Mouse (Mus musculus) ES-E14 (cell line): ENCODE data around the gene Ehbp1. TPM values are rescaled to one million over a fixed set of nuclear protein-coding genes. Genes with fewer than 3 reads are reported as not detected.
A peak's percentile ranks its signal among the peaks of the same experiment; 100 is the strongest.

Experiments
- DNase-seq: peaks from one replicate; pipeline ENCODE4 v3.0.0-alpha.2; 2013; ENCODE audit warnings: low read depth, low spot score
- H3K27ac ChIP-seq: 2 replicates; pipeline ENCODE4 v1.5.1; 2012; ENCODE audit warnings: low read depth, mild to moderate bottlenecking, low read length, moderate library complexity, mixed read lengths; ENCODE audit not compliant: poor library complexity, insufficient read depth, severe bottlenecking
- H3K36me3 ChIP-seq: 2 replicates; pipeline ENCODE4 v1.6.1; 2012; ENCODE audit warnings: mild to moderate bottlenecking, low read length, moderate library complexity, mixed read lengths; ENCODE audit not compliant: control insufficient read depth, poor library complexity, insufficient read depth, severe bottlenecking
- H3K4me1 ChIP-seq, 2 experiments: fragments of 150-350 bp in 1 of 2; sonication (generic) in 1 of 2; 2 replicates each; pipeline ENCODE4 v1.6.1; 2012; ENCODE audit warnings: low read length in 2 of 2, mild to moderate bottlenecking in 1 of 2, mixed read lengths in 1 of 2; ENCODE audit not compliant: control insufficient read depth in 2 of 2, insufficient read depth in 2 of 2, poor library complexity in 1 of 2
- H3K4me3 ChIP-seq, 2 experiments: fragments of 150-350 bp in 1 of 2; sonication (generic) in 1 of 2; 2 replicates each; pipeline ENCODE4 v1.5.1; 2012; ENCODE audit warnings: low read length in 2 of 2, low read depth in 1 of 2, mild to moderate bottlenecking in 1 of 2, mixed read lengths in 1 of 2; ENCODE audit not compliant: insufficient read depth in 1 of 2, poor library complexity in 1 of 2, severe bottlenecking in 1 of 2
- H3K9ac ChIP-seq: 2 replicates; pipeline ENCODE4 v1.6.1; 2012; ENCODE audit warnings: low read depth, mild to moderate bottlenecking, low read length, mixed read lengths; ENCODE audit not compliant: poor library complexity, insufficient read depth, severe bottlenecking
- H3K9me3 ChIP-seq: fragments of 150-350 bp; sonication (generic); 2 replicates; pipeline ENCODE4 v1.6.1; 2012; ENCODE audit warnings: low read depth, mild to moderate bottlenecking, low read length; ENCODE audit not compliant: control insufficient read depth, insufficient read depth
- CHD2 ChIP-seq: IDR thresholded peaks from 2 replicates; pipeline ENCODE4 v1.6.1; 2014; ENCODE audit warnings: mild to moderate bottlenecking, low read depth, low read length, inconsistent platforms
- HCFC1 ChIP-seq: IDR thresholded peaks from 2 replicates; pipeline ENCODE4 v1.6.1; 2012; ENCODE audit warnings: low read length, inconsistent platforms, borderline replicate concordance; ENCODE audit not compliant: insufficient read depth
- MAFK ChIP-seq: IDR thresholded peaks from 2 replicates; pipeline ENCODE4 v1.6.1; 2014; ENCODE audit warnings: mild to moderate bottlenecking, low read depth, low read length, inconsistent platforms; ENCODE audit not compliant: insufficient read depth
- ZC3H11A ChIP-seq: IDR thresholded peaks from 2 replicates; pipeline ENCODE4 v1.6.1; 2012; ENCODE audit warnings: low read depth, mild to moderate bottlenecking, inconsistent platforms, low read length, borderline replicate concordance
- ZNF384 ChIP-seq: IDR thresholded peaks from 2 replicates; pipeline ENCODE4 v1.6.1; 2012; ENCODE audit warnings: low read depth, low read length, inconsistent platforms
- in situ Hi-C, 2 experiments: fragments of 600-800 bp; cut with MboI; formaldehyde crosslinking; loops; one replicate each; pipeline ENCODE4 v1.15.1; 2025; ENCODE audit warnings: low sequenced_read_pairs in 2 of 2, inconsistent platforms in 1 of 2; ENCODE audit not compliant: unreplicated experiment in 2 of 2
- total RNA-seq: library from RNA; depleted of rRNA; stranded (reverse); fragments of 300-350 nt; gene quantifications from 2 replicates; pipeline ENCODE4 v1.2.3, GENCODE M21; 2012

Gene Ehbp1
- total RNA-seq, 1 experiment = 10.9 TPM

- in situ Hi-C loops = no loop called here
- no peak for DNase-seq
- H3K4me3 ChIP-seq = no peak overlapping the region
- H3K9me3 ChIP-seq = no peaks in the 10 kb centered on the region
- TF ChIP-seq CHD2 = no peak
- no peak for TF ChIP-seq HCFC1
- TF ChIP-seq MAFK = no peak
- no peak for TF ChIP-seq ZC3H11A
- TF ChIP-seq ZNF384 = no peak
- no peak overlapping the region for H3K27ac ChIP-seq
- no peaks in the 10 kb centered on the region; the same call in 1 of the 2 replicates for H3K36me3 ChIP-seq
- H3K4me1 ChIP-seq = no peaks in the 10 kb centered on the region
- no peak overlapping the region for H3K9ac ChIP-seq
Measured at GRCm38 (mm10) chr11:22235558-22235957, 106.5 kb downstream of the Ehbp1 start.

DNA sequence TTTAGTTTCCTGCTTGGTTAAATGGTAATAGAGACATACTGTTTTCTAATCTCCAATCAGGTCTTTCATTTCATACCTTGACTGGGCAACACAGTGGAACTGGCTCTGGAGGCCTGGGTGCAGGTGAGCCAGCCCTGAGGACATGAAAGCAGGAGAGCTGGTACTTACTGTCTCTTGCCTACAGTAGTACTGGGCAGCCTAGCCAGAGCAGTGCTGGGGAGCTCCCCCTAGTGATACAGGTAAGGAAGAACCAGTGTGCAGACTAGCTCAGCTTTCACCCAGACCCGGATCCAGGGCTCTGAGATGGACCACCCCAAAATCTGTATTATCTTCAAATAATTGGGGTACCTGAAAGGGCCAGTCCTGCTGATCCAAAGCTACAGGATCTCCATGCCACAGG, 107.4 kb downstream of the Ehbp1 start:
- Histone ChIP-seq H3K4me1 (no peaks in the 10 kb centered on the region), H3K36me3 (no peaks in the 10 kb centered on the region; the same call in 1 of the 2 replicates), H3K9me3 (no peaks in the 10 kb centered on the region), H3K27ac (no peak overlapping the region), H3K9ac (no peak overlapping the region), H3K4me3 (no peak overlapping the region)
- in situ Hi-C loops = no loop called here
- TF ChIP-seq CHD2 (no peak), ZC3H11A (no peak), HCFC1 (no peak), MAFK (no peak), ZNF384 (no peak)
- peak; percentile 12 for DNase-seq

DNA sequence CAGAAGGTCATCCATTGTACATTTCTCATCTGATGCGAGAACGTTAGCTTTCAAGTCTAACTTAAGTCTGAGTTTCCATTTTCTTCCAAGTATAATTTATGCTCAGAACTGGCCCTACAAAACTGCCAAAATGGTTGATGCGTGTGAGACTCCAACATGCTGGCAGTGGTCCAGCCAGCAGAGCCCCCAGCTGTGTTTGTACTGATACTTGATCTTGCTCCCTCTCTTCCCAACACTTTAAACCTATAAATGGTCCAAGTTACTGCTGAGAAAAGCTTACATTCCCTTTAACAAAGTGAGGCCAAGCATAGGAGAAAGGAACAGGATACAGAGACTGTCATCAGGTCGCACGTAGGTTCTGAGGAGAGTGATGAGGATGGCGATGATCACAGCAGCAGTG, 111.2 kb downstream of the Ehbp1 start:
- H3K9ac ChIP-seq = no peak overlapping the region
- H3K9me3 ChIP-seq = no peaks in the 10 kb centered on the region
- no peaks in the 10 kb centered on the region; the same call in 1 of the 2 replicates for H3K36me3 ChIP-seq
- H3K27ac ChIP-seq = no peak overlapping the region
- DNase-seq = no peak
- TF ChIP-seq MAFK (no peak), HCFC1 (no peak), CHD2 (no peak), ZC3H11A (no peak), ZNF384 (no peak)
- in situ Hi-C loops = no loop called here
- no peaks in the 10 kb centered on the region for H3K4me1 ChIP-seq
- no peak overlapping the region for H3K4me3 ChIP-seq

DNA sequence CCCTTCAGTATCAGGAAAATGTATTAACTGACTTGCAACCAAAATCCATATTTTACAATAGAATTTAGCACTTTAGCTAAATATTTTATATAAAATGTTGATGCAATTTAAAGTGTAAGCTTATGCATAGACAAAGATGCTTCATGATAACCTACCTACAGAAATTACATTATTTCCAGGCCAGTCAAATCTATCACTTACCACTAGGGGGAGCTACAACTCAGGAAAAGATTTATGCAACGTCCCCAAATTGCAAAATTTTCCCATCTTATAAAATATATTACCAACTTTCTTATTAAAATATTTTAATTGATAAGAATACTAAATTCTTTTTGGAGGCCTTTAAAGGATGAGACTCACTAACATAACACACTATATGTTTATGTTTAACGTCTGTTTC, 116.5 kb downstream of the Ehbp1 start:
- Histone ChIP-seq H3K9ac (no peak overlapping the region), H3K4me3 (no peak overlapping the region), H3K36me3 (no peaks in the 10 kb centered on the region), H3K9me3 (no peaks in the 10 kb centered on the region), H3K27ac (no peak overlapping the region), H3K4me1 (no peaks in the 10 kb centered on the region)
- 0 out of 2 replicates have a peak, but pooled peaks have one; percentile 42 for TF ChIP-seq ZC3H11A
- no peak for TF ChIP-seq HCFC1
- TF ChIP-seq MAFK = peak; percentile 55; the same call in 1 of the 2 replicates
- peak; percentile 21 for DNase-seq
- in situ Hi-C loops = no loop called here

- no peak for DNase-seq
- Histone ChIP-seq H3K9me3 (no peaks in the 10 kb centered on the region), H3K4me1 (no peaks in the 10 kb centered on the region), H3K36me3 (no peaks in the 10 kb centered on the region), H3K9ac (no peak overlapping the region), H3K4me3 (no peak overlapping the region), H3K27ac (no peak overlapping the region)
- in situ Hi-C loops = no loop called here
- TF ChIP-seq CHD2 (no peak), MAFK (no peak), ZNF384 (no peak), ZC3H11A (no peak), HCFC1 (no peak)
Measured at GRCm38 (mm10) chr11:22218222-22218621, 123.9 kb downstream of the Ehbp1 start.
